Mouse (Mus musculus) hindbrain, postnatal 0 days (tissue): ENCODE measurements around the gene 6030445D17Rik. TPM values are rescaled to one million over a fixed set of nuclear protein-coding genes. Genes with fewer than 3 reads are reported as not detected.

ENCODE experiments used
- ATAC-seq: fragments of 200-750 bp; cut with Nextera tagmentation; 2 replicates; pipeline ENCODE4 v1.8.0; 2017; ENCODE audit warnings: mild to moderate bottlenecking, moderate TSS enrichment, moderate library complexity
- DNase-seq: peaks from one replicate; pipeline ENCODE4 v3.0.0-alpha.2; 2015; ENCODE audit warnings: low spot score
- H3K27ac ChIP-seq: fragments of 300-500 bp; sonication (generic); 2 replicates; pipeline ENCODE4 v1.5.1; 2014; ENCODE audit warnings: mild to moderate bottlenecking
- H3K27me3 ChIP-seq: fragments of 300-500 bp; sonication (generic); 2 replicates; pipeline ENCODE4 v1.6.1; 2014; ENCODE audit warnings: low read length, mixed read lengths; ENCODE audit not compliant: insufficient read depth
- H3K36me3 ChIP-seq: fragments of 300-500 bp; sonication (generic); 2 replicates; pipeline ENCODE4 v1.6.1; 2014; ENCODE audit warnings: low read length, mixed read lengths; ENCODE audit not compliant: insufficient read depth
- H3K4me1 ChIP-seq: fragments of 300-500 bp; sonication (generic); 2 replicates; pipeline ENCODE4 v1.6.1; 2014; ENCODE audit warnings: antibody characterized with exemption, low read length, mixed read lengths; ENCODE audit not compliant: insufficient read depth
- H3K4me2 ChIP-seq: fragments of 300-500 bp; sonication (generic); 2 replicates; pipeline ENCODE4 v1.6.1; 2014; ENCODE audit warnings: low read depth, mild to moderate bottlenecking, low read length, moderate library complexity, mixed read lengths
- H3K4me3 ChIP-seq: fragments of 300-500 bp; sonication (generic); 2 replicates; pipeline ENCODE4 v1.5.1; 2014; ENCODE audit warnings: low read length
- H3K9ac ChIP-seq: fragments of 300-500 bp; sonication (generic); replicated peaks from 2 replicates; pipeline ENCODE4 v1.6.1; 2014; ENCODE audit warnings: mild to moderate bottlenecking, low read length, moderate library complexity, mixed read lengths
- H3K9me3 ChIP-seq: fragments of 300-500 bp; sonication (generic); 2 replicates; pipeline ENCODE4 v1.6.1; 2016; ENCODE audit warnings: low read length, mixed read lengths
- CTCF ChIP-seq: IDR thresholded peaks from 2 replicates; pipeline ENCODE4 v1.5.1; 2016; ENCODE audit warnings: antibody characterized with exemption, control low read depth, low read depth
- WGBS: fragments of 180-500 bp; shearing (Covaris S2); extraction: QIAGEN DNeasy Blood & Tissue Kit; methylation state at CpG from one replicate; pipeline ENCODE4 v1.1.7; 2014; 5-methylcytosine and 5-hydroxymethylcytosine counted together
- polyA plus RNA-seq: library from polyadenylated mRNA; unstranded; fragments of >200 nt; fragmentation: Nextera tagmentation; extraction: Ambion mirVana; gene quantifications from 2 replicates; pipeline ENCODE4 v1.2.1, GENCODE M21; 2015
- total RNA-seq: library from RNA; depleted of rRNA; stranded (reverse); fragments of >200 nt; gene quantifications from 2 replicates; pipeline ENCODE4 v1.2.3, GENCODE M21; 2014

6030445D17Rik gene
- total and polyA plus RNA-seq, 2 experiments from 2014 or later, result 0.16 to 1.0 TPM

- DNase-seq (no peak), ATAC-seq (no peak)
- Histone ChIP-seq H3K27ac (no peak overlapping the region), H3K9me3 (no peaks in the 10 kb centered on the region), H3K9ac (no peak overlapping the region), H3K4me1 (0 out of 2 replicates have a peak, but pooled peaks cover 4% of the 10 kb centered on the region), H3K4me3 (no peak overlapping the region), H3K4me2 (no peak overlapping the region), H3K27me3 (no peaks in the 10 kb centered on the region), H3K36me3 (no peaks in the 10 kb centered on the region)
- no peak for TF ChIP-seq CTCF
- WGBS, result 86% methylated on average over 7 of the region's 7 CpGs
These were observed 3.8 kb upstream of the 6030445D17Rik start for GRCm38 (mm10) chr4:136458276-136458675.

GRCm38 (mm10) chr4:136459210-136459609 is 2.8 kb upstream of the 6030445D17Rik start:
- Histone ChIP-seq H3K9ac (no peak overlapping the region), H3K36me3 (no peaks in the 10 kb centered on the region), H3K27me3 (no peaks in the 10 kb centered on the region), H3K27ac (no peak overlapping the region), H3K4me2 (no peak overlapping the region), H3K4me3 (no peak overlapping the region), H3K9me3 (no peaks in the 10 kb centered on the region), H3K4me1 (0 out of 2 replicates have a peak, but pooled peaks cover 4% of the 10 kb centered on the region)
- DNase-seq (no peak), ATAC-seq (no peak)
- 74% methylated on average over 12 of the region's 12 CpGs for WGBS
- no peak for TF ChIP-seq CTCF

GRCm38 (mm10) chr4:136461206-136461605 is 844 bp upstream of the 6030445D17Rik start:
- H3K27me3 ChIP-seq, result no peaks in the 10 kb centered on the region
- no peak for ATAC-seq

DNA sequence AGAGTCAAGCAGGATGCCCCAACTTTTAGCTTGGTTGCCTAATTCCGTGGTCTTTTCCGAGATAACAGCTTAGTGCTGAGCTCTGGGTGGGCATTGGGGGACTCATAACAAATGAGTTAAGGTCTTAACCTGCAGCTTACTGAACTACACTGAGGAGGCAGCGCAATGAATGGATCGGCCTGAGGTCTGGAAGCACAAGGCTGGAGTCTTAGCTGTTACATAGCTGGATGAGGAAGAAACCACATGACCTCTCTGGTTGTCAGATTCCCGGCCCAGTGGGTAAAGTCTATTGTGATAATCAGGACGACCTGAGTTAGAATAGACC is 327 bp upstream of the 6030445D17Rik start:
- DNase-seq, result peak; percentile 10

More at GRCm38 (mm10) chr4:136461206-136461605, 844 bp upstream of the 6030445D17Rik start:
- Histone ChIP-seq H3K9me3 (no peaks in the 10 kb centered on the region), H3K9ac (no peak overlapping the region), H3K27ac (no peak overlapping the region), H3K4me1 (0 out of 2 replicates have a peak, but pooled peaks cover 4% of the 10 kb centered on the region), H3K4me2 (peak overlapping the region; percentile 78; the same call in 1 of the 2 replicates), H3K36me3 (no peaks in the 10 kb centered on the region), H3K4me3 (no peak overlapping the region)
- no peak for TF ChIP-seq CTCF
- no peak for DNase-seq
- 51% methylated on average over 4 of the region's 4 CpGs for WGBS

DNA sequence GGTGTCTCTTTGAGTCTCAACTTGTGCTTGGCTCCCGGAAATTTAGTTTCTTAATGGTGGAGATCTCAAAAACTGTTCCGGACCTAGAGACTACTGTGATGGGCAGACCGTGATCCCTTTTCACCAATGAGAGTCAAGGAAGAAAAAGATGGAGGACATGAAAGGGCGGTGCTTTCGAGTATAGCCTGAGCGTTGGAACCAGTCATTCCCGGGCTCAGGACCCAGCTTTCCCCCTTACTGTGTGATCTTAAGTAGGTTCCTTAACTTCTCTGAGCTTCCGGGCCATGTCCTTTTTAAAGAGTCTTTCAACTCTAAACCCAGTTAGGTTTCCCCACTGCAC is 759 bp downstream of the 6030445D17Rik start:
- Histone ChIP-seq H3K4me1 (0 out of 2 replicates have a peak, but pooled peaks cover 4% of the 10 kb centered on the region), H3K4me3 (peak overlapping the region; percentile 65), H3K9me3 (no peaks in the 10 kb centered on the region), H3K4me2 (peak overlapping the region; percentile 78), H3K36me3 (no peaks in the 10 kb centered on the region), H3K27ac (peak overlapping the region; percentile 78; the same call in 1 of the 2 replicates), H3K9ac (peak overlapping the region; percentile 58), H3K27me3 (no peaks in the 10 kb centered on the region)
- peak; percentile 68 for DNase-seq
- 0 out of 2 replicates have a peak, but pooled peaks have one; percentile 0 for TF ChIP-seq CTCF
- peak; percentile 88 for ATAC-seq
- WGBS, result under 1% methylated on average over 8 of the region's 8 CpGs

More for the DNA sequence above, 327 bp upstream of the 6030445D17Rik start:
- Histone ChIP-seq H3K9ac (peak overlapping the region; percentile 58), H3K4me3 (peak overlapping the region; percentile 65), H3K27me3 (no peaks in the 10 kb centered on the region), H3K9me3 (no peaks in the 10 kb centered on the region), H3K36me3 (no peaks in the 10 kb centered on the region), H3K27ac (0 out of 2 replicates have a peak overlapping the region, but pooled peaks have one; percentile 78), H3K4me2 (peak overlapping the region; percentile 78), H3K4me1 (0 out of 2 replicates have a peak, but pooled peaks cover 4% of the 10 kb centered on the region)
- 14% methylated on average over 6 of the region's 6 CpGs for WGBS
- no peak for ATAC-seq
- TF ChIP-seq CTCF, result no peak

DNA sequence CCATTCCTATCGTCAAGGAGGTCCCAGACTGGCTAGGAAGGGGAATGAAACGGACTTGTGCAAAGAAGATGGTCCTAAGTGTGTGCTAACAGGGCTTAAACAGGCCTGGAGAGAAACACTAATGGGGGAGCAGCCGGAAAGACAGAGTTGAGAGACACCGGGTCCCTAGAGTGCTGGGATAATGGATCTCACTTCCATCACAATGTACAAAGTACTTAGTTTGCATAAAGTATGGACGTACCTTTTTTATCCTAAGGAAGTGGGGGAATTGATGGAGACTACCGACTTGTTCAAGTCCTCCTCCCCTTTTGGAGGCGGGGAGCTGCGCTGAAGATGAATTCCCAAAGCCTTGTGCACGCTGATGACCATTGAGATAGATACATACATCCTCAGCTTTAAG is 1.4 kb downstream of the 6030445D17Rik start:
- ATAC-seq (no peak), DNase-seq (no peak)
- WGBS, result 19% methylated on average over 9 of the region's 9 CpGs
- H3K9ac ChIP-seq, result no peak overlapping the region
- no peak for TF ChIP-seq CTCF
- H3K4me2 ChIP-seq, result peak overlapping the region; percentile 78
- H3K27me3 ChIP-seq, result no peaks in the 10 kb centered on the region
- H3K9me3 ChIP-seq, result no peaks in the 10 kb centered on the region
- no peak overlapping the region for H3K27ac ChIP-seq
- peak overlapping the region; percentile 65 for H3K4me3 ChIP-seq
- no peaks in the 10 kb centered on the region for H3K36me3 ChIP-seq
- 0 out of 2 replicates have a peak, but pooled peaks cover 4% of the 10 kb centered on the region for H3K4me1 ChIP-seq

DNA sequence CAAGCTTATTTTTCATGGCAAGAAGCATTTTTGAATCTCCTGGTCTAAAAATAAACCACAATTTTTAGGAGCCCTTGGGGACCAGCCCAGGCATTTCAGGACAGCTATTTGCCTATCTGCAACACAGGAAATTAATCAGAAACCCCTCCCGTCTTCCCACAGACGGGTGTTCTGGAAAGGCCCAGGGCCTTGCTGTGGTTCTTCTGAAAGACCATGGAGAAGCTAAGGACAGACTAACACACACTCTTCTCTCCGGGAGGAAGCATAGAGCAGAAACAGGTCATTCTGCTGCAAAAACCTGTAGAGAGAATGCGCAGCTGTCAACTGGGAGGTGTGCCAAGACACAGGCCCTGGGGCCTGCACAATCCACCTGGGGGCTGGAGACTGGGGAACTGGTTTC is 4.2 kb downstream of the 6030445D17Rik start:
- Histone ChIP-seq H3K27me3 (no peaks in the 10 kb centered on the region), H3K36me3 (no peaks in the 10 kb centered on the region), H3K4me1 (0 out of 2 replicates have a peak, but pooled peaks cover 4% of the 10 kb centered on the region), H3K9ac (no peak overlapping the region), H3K4me2 (no peak overlapping the region), H3K4me3 (no peak overlapping the region), H3K9me3 (no peaks in the 10 kb centered on the region), H3K27ac (no peak overlapping the region; the same call in 1 of the 2 replicates)
- no peak for ATAC-seq
- DNase-seq, result peak; percentile 37
- no peak for TF ChIP-seq CTCF
- WGBS, result 46% methylated on average over 4 of the region's 4 CpGs
